Mouse (Mus musculus): Measurements from ENCODE around the gene Ptprq.

Ptprq gene

DNA sequence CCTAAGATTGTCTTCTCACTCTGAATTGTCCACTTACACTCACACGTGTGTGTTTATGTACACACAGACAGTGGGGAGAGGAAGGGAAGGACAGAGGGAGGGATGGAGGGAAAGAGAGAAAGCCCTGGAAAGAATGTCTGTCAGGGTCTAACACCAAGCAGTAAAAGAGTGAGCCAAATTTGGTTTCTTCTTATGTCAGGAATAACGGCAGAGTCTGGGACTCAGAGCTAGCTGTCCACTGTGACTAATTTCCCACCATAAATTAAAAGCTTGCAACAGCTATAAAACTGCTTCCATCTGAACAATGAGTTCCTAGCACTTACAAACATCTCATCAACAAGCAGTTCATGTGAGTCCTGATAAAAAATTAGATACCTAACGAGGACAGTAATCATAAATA is 91.7 kb downstream of the Ptprq start:
- no peak for DNase-seq (ENCODE audit: low spot score in 2 of 2)

DNA sequence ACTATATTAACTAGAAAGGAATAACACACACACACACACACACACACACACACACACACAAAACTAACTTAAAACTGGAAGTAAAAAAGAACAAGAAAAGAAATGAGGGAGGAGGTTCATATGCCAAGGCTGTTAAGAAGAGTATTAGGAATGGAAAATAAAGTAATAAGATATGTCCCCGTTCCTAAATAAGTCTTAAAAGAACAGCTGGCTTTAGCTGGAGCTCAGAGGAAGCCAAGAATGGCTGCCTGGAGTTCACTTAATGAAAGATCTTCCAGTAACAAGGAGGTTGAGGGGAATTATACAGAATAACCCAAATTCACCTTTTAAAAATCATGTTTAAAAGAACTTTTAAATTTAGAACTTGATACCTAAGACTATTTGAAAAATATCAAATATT is 93.2 kb downstream of the Ptprq start:
- no peak for DNase-seq (ENCODE audit: low spot score in 2 of 2)

DNA sequence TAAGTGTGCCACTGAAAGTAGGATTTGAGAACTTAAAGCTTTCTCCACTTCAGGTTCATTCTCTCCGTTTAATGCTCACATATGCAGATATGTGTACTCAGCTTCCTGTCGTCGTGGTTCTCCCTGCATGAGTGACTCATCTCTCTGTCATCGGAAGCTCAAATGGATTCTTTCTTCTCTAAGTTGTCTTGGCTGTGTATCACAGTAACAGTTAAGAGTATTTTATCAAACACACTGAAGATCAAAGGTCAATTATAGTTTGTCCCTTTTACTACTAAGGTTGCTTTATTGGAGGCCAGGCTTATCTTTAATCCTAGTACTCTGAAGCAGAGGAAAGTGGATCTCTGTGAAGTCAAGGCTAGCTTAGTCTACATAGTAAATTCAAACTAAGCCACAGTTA is 95.6 kb downstream of the Ptprq start:
- no peak for DNase-seq (ENCODE audit: low spot score in 2 of 2)

DNA sequence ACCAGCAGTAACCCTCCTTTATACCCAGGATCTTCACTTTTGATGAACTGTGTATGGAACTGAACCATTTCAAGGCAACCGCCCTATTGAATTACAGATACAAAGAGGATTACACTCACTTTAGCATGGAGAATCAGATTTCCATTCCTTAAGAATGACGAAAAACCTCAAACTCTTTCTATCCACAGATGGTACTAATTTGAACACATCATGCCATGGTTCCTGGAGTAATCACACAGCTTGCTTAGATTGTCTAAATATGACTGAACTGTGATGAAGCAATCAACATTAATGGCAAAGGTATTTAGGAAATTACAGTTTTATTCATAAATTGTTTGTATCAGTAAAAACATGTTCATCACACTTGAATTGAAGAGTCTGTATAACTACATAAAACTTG is 104.4 kb downstream of the Ptprq start:
- DNase-seq (ENCODE audit: low spot score in 2 of 2) = no peak

DNA sequence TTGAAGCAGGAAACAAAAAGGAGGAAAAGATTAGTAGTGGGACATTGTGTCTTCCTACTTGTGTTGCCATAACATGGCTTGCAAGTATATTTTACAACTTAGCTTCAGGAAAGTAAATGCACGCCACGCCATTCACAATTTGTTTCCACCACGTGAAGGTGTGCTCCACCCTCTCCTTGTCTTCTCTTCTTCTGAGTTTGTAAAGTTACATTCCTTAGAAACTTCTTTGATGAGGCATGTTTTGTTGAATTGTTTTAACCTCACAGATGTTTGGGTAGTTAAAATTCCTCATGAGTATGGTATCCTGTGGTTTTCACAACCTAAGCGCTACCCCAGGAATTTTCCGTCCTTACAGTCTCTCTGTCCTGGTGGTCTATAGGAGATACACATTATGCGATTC is 118.5 kb downstream of the Ptprq start:
- no peak for DNase-seq (ENCODE audit: low spot score in 2 of 2)

DNA sequence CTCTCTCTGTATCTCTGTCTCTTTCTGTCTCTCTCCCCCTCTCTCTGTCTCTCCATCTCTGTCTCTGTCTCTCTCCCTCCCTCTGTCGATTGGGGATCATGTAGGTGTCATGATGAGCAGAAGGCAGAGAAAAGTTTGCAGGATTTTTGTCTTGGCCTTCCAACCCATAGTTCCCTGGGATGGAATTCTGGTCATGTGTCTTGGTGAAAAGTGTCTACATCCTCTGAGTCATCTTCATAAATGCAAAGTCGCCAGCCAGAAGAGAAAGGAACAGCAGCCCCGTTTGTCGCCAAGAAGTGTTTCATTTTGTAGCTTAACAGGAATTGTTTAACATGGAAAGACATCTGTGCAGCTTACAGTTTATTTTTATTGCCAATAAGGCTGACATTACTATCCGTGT is 136.5 kb downstream of the Ptprq start:
- DNase-seq (ENCODE audit: low spot score in 2 of 2) = no peak

DNA sequence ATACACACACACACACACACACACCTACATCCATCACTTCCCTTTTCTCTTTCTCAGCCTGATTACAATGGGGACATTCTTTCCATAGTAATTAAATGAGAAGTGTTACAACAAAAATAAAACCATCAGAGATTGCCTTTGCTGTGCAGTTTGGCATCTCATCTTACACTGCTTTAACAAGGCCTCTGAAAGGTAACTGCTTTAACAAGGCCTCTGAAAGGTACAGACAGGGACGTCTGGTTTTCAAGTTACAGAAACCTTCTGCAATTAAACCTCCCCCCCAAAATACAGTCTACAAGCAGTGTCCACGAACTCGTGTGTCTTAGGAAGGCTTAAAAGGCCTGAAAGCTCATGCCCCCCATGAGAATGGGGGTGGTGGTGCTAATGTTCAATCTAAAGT is 150.8 kb downstream of the Ptprq start:
- DNase-seq (ENCODE audit: low spot score in 2 of 2) = no peak

DNA sequence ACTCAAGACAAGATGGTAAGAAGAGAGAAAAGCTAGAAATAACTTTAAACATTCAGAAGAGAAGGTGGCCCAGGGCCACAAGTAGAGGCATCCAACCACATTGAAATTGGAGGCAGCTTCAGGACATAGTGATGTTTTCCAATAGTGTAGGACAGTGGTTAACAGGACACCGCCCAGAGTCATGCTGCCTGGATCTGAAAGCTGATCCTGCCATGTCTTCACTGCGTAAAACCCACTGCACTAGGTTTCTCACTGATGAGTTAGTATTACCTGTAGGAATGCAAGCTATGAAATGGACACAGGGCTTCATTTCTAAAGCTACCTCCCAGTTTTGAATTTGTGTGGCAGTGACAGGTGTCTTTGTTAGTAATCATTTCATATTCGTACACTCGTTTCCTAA is 151.6 kb downstream of the Ptprq start:
- no peak for DNase-seq (ENCODE audit: low spot score in 2 of 2)

DNA sequence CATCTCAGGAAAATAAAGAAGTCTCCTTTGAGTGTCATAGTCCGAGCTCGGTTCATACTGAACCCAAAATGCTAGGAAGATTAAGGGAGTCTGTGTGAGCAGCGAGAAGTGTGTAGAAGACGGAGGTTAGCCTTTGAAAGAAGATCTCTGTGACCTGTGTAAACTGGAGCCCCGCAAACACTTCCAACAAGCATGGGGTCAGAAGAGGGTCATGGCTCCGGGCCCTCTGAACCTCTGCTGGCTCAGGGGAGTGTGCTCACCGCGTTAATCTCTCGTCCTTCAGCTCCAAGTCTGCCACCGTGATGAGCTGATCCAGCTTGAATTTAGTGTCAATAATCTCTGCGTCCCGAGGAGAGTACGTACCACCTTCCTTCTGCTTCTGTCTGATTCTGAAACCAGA is 157.0 kb downstream of the Ptprq start:
- no peak for DNase-seq (ENCODE audit: low spot score in 2 of 2)

DNA sequence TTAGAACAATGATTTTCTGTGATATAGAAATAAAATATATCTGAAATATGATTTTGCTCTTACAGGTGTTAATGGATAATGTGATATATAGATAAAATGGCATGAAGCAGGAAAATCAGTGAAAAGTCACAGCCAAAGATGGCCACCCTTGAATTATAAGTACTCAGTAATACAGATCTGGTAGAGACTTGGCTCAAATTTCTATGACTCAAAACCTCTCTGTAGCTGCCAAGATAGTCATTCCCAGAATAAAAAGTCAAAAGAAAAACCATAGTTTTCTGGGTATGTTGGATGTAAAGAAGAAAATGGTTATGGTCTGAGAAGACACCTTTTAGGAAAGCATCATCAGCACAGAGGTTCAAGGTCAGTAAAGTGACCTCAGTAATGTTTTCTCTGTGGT is 159.0 kb downstream of the Ptprq start:
- no peak for DNase-seq (ENCODE audit: low spot score in 2 of 2)

DNA sequence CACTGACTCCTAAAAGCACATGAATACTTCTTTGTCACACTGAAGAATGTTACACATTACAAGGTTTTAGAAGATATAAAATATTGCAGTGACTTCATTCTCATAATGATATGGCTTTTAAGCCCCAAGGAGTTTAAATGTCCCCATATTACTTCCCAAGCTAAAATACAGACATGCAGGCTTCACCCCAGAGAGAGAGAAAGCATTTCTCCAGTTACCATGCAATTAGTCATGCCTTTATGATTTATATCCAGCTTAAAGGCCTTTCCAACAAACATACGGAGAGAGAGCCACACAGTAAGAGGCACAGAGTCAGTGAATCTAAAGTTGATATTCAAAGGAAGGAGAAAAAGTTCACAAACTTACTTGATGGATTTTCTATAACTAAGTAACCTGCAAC is 176.8 kb downstream of the Ptprq start:
- DNase-seq (ENCODE audit: low spot score in 2 of 2) = no peak

DNA sequence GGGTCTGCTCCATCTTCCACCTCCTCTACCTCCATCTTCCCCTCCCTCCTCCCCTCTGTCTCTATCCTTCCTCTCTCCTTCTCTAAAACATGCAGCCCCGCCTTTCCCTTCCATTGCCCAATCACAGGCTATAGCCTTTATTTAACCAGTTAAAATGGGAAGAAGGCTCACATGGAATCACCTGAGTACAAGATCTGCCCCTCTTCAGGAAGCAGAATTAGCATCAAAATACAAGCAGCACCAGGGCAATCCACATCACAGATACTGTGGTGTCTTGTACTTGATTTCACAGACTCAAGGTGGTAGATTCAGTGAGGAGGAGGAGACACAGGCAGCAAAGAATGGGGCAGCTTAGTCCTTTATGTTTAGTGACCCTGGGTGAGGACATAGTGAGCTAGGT is 191.1 kb downstream of the Ptprq start:
- no peak for DNase-seq (ENCODE audit: low spot score in 2 of 2)

DNA sequence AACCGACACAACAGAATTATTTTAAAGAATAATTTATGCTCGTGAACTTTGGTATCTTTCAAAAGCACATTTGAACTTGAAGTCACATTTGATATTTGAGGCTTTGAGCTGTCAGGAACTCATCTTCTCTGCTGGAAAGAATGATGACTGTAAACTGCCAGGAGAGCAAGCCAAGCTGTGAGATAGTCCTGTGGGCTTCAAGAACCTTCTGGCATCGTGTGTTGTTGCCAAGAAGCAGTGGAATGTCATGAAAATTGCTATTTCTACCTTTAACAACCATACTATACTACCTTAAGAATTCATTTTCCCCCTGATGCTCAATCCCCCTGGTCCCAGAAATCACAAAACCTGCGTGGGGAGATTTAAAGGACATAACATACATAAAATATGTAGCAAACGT is 200.6 kb downstream of the Ptprq start:
- DNase-seq (ENCODE audit: low spot score in 2 of 2) = no peak

DNA sequence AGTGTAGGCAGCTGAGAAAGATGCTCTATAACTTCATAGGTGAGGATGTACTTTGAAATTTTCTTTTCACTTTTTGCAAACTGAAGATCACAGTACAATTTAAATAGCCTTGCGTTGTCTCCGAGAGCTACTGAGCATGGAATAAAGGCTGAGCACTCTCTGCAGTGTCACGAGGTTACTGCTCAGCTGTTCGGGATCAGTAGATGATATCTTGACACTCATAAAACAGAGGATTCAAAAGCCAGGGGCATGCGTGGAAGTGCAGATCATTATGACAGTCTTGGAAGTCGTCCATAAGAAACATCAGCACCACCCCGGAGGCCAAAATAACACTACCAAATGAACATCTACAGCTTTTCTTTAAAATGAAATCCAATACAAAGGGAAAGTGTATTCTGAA is 203.2 kb downstream of the Ptprq start:
- no peak for DNase-seq (ENCODE audit: low spot score in 2 of 2)

DNA sequence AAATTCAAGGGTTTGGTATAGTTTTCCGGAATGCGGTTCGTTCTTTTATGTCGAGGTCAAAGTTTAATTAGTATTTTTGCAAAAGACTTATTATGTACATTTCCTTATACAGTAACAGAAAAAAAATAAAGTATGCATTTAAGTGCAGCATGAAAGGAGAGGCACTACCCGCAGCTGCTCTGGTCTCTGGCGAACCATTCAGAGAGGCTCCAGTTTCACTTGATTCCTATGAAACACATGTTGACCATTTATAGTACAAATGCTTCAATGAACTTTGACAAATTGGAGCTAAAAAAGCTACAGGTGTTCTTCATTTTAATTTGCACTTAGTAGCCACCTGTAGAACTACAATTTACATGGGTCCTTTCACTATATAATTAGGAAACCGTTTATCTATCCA is 205.1 kb downstream of the Ptprq start:
- DNase-seq (ENCODE audit: low spot score in 2 of 2) = no peak

DNA sequence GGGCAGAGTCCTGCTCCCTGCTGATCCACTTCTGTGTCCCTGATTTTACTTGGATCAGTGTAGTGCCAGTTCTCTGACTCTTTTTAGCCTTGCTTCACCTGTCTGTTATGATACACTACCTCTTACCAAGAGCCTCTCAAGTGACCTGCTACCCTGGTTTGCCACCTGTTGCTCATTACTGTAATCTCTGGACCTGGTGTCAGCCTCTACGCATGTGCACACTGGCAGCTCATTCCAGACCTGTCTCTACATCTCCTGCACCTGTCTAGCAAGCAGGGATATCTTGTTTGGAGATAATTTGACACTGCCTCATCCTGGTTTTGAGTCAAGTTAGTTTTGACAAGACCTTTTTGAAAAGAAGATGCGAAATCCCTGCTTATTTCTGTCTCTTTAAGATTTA is 213.5 kb downstream of the Ptprq start:
- DNase-seq (ENCODE audit: low spot score in 2 of 2) = no peak

DNA sequence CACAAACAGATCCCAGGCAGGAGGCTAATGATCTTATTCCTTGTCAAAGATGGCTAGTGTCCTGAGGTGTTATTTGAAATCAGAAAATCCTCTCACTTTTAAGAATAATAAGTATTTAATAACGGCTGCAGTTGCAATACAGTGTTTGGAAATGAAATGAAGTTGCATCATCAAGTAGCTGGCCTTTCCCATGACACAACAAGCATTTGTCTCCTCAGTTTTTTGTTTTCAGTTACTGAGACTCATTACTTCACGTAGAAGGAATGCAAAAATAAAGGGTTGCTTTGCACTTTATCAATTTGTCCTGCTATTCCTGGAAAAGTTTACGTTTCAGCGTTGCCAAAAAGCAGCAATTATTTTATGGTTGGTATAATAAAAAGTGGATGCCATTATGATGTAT is 216.4 kb downstream of the Ptprq start:
- DNase-seq (ENCODE audit: low spot score in 2 of 2) = no peak

DNA sequence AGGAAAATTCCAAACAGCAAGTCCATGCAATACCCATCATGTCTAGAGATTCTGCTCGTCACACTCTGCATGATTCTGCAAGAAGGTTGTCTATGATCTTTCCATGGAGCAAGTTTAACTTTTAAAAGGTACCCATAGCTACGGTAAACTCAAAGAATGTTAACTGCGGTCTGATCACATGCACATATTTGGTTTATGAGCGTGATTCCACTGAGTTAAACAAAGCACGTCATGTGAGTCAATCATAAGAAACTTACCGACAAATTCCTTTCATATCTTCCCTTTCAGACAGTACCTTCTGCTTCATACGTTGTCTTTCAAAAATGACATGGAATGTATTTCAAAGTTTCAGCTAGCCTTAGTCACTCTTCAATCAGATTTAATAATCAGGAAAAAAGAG is 217.7 kb downstream of the Ptprq start:
- no peak for DNase-seq (ENCODE audit: low spot score in 2 of 2)

DNA sequence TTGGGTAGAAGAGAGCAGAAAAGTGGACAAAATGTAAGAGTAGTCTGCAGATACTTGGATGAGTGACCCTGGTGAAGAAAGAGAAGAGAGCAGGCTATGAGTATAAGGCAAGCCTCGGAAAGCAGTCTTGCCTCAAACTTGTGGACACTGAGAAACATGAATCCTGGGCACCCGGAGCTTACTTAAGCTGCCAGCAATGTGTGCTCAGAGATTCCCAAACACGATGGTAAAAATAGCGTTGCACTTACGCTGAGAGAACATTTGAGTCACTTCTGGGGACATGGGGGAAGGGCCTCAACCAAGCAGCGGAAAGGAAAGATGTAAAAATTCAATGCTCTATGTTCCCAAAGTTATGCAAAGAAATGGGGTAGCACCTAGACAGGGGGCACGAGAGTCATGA is 220.2 kb downstream of the Ptprq start:
- DNase-seq (ENCODE audit: low spot score in 2 of 2) = no peak

DNA sequence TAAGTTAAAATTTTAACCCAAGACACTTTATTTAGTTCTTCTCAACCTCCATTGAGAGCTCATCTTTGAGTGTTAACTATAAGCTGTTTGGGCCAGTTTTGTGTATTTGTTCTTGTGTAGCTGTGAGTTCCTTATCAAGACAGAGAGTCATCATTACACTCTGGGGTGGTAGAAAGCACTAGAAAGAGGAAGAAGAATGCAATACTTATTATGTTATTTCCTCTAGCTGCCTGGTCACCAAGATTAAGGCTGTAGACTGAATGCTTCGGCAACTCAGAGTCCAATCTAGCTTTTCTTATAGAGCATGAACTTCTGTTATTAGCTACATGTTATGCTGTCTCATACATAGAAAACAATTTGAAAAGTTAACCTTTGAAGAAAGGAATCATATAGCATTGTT is 223.4 kb downstream of the Ptprq start:
- no peak for DNase-seq (ENCODE audit: low spot score in 2 of 2)

DNA sequence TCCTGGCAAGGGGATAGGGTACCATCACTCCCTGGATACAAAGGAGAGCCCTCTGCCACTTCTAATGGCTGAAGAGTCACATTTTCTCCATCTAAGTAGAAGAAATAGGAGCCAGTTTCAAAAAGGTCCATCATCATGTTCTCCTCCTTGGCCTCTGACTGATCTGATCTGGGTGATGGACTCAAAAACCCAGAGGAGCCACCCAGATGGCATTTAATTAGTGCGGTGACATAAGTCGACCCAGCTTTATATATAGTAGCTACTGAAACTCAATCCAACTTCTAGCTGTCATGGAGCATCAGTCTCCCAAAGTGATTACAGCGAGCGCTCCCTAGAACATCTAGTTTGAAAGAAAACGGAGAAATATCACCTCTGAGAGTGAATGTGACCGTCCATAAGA is 225.3 kb downstream of the Ptprq start, which contains the start of gene Myf6:
Myf6 (minus strand) TSS at position 170 of the 400 bp plus-strand sequence.
- DNase-seq (ENCODE audit: low spot score in 2 of 2) = no peak

DNA sequence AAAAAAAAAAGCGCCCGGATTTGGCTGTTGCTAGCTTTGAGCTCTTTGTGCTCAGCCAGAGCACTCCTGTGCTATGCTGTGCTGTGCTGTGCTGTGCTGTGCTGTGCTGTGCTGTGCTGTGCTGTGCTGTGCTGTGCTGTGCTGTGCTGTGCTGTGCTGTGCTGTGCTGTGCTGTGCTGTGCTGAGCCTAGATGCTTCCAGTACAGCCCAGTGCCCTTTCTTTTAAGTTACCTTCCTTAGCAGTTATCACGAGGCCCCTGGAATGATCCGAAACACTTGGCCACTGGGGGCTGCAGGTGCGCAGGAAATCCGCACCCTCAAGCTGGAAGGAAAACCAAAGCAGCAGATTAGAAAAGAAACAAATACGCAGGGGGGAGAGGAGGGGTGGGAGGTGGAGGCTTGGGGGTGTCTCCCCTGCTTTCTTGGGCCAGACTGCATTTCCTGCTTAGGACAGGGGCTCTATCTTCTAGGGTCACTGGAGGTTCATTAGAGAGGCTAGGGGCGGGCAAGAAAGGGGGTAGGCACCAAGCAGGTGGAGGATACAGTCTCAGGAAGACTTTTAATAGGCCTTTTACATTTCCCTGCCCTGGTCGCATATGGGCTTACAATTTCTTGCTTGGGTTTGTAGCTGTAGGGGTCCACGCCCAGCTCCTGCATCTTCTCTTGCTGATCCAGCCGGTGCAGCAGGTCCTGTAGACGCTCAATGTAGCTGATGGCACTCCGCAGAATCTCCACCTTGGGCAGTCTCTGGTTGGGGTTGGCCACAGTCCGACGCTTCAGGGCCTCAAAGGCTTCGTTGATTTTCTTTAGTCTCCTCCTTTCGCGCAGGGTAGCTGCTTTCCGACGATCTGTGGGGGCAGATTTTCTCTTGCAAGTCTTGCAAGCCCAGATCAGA is 226.0 kb downstream of the Ptprq start:
- DNase-seq (ENCODE audit: low spot score in 2 of 2) = no peak

DNA sequence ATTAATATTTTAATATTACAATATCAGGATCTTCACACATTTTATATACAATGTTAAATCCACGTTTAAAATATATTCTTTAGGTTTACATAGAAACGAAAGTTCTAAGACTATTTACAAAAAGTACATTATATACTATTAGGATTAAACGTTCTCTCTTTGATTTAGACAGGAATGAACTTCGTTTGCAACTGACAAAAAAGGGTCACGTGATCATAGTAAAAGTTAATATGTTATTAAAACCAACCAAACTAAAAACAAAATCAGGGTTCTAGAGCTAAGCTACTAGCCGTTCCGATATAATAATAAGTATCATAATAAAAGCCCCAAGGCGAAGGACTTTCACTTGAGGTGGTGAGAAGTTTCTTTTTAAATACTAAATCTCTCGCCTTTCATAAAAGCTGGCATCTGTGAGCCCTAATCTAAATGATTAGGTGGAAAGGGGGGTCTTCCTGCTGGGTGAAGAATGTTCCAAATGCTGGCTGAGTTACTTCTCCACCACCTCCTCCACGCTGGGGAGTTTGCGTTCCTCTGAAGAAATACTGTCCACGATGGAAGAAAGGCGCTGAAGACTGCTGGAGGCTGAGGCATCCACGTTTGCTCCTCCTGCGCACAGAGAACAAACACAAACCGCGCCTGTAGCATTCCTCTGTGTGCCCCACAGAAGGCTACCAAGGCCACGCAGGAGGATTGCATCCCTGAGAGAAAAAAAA is 226.8 kb downstream of the Ptprq start:
- DNase-seq (ENCODE audit: low spot score in 2 of 2) = no peak

All from spleen, postnatal 14 days (tissue).